Mouse (Mus musculus) embryonic fibroblast, embryonic 13.5 days (primary cell): ENCODE measurements at regions not wholly inside any gene's neighbourhood (a gene's known extent, or its start where the extent isn't known, plus 50 kb on each side); places are given as distances from the start of the nearest gene placed in this dataset.

Source experiments
- CTCF ChIP-seq: IDR thresholded peaks from 2 replicates; pipeline ENCODE4 v1.5.1; 2011; ENCODE audit warnings: mild to moderate bottlenecking, control low read depth, low read length, moderate library complexity, borderline replicate concordance; ENCODE audit not compliant: insufficient read depth
- POLR2A ChIP-seq: IDR thresholded peaks from 2 replicates; pipeline ENCODE4 v1.6.1; 2011; ENCODE audit warnings: low read depth, mild to moderate bottlenecking, control low read depth, low read length, moderate library complexity

DNA sequence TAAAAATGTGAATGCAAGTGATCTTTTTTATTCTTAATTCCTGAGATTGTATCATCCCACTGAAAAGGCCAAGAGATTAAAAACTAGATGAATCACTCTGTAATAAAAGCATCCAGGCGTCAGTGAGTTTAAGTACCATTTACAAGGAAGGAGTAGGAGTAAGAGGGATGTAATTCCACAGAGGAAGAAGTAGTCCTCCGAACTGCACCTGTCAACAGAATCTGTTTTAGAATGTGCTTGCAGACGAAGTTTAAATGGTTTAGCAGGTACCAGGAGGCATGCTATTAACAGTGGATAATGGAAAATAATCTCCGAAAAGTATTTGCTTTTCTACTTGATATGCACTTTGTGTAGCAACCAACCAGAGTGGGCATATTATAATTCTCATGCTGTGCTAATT is 423.3 kb downstream of the Fam198b start:
- TF ChIP-seq CTCF (no peak), POLR2A (no peak)
